Mouse (Mus musculus): ENCODE results near the gene Chrnd. TPM values are rescaled to one million over a fixed set of nuclear protein-coding genes. Genes with fewer than 3 reads are reported as not detected.

Gene Chrnd
- polyA plus RNA-seq, 1 experiment from 2014 or later = 0.39 TPM

DNA sequence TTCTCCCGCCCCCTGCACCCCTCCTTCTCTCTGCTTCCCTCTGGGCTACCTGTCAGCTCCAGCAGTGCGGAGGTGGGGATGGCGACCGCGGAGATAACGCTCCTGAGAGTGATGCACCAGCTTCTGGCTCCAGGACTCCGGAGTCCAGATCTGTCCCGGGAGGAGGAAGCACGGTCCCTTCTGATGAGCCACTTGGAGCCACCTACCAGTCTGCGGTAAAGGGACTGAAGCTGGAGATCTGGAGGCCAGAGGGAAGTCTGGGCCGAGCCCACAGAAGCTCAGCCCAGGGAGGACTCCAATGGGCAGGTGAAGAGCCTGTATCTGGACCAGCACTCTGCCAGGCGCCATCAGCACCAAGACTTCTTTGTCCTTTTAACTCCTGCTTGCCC, 34.2 kb upstream of the Chrnd start, which contains the start of gene Ecel1:
Ecel1 (minus strand) TSS at position 323 of the 389 bp plus-strand sequence.
- Histone ChIP-seq H3K4me3 (ENCODE audit: low read depth, low read length) (no peak within 1 kb of the TSS), H3K4me1 (ENCODE audit: control insufficient read depth, low read depth, low read length) (no peaks in the 10 kb centered on the region), H3K4me2 (ENCODE audit: low read depth, low read length) (no peak within 1 kb of the TSS), H3K27ac (ENCODE audit: low read length) (no peak within 1 kb of the TSS), H3K36me3 (ENCODE audit: control insufficient read depth, insufficient read depth) (no peaks in the 10 kb centered on the region), H3K9me3 (replicated peaks; ENCODE audit: control insufficient read depth, low read length) (no peaks in the 10 kb centered on the region), H3K9ac (ENCODE audit: low read depth, low read length) (no peak within 1 kb of the TSS), H3K27me3 (ENCODE audit: control insufficient read depth, insufficient read depth, low read depth, low read length) (peaks cover 72% of the 10 kb centered on the region)
- ATAC-seq (ENCODE audit: low read depth) = no peak
- WGBS (ENCODE audit: insufficient replicate concordance) = 2% methylated on average over 12 of the region's 12 CpGs

GRCm38 (mm10) chr1:87159396-87159795, 31.0 kb upstream of the Chrnd start:
- Histone ChIP-seq H3K27me3 (ENCODE audit: control insufficient read depth, insufficient read depth, low read depth, low read length) (peaks cover 40% of the 10 kb centered on the region), H3K9me3 (replicated peaks; ENCODE audit: control insufficient read depth, low read length) (no peaks in the 10 kb centered on the region), H3K4me3 (ENCODE audit: low read depth, low read length) (no peak overlapping the region), H3K9ac (ENCODE audit: low read depth, low read length) (no peak overlapping the region), H3K36me3 (ENCODE audit: control insufficient read depth, insufficient read depth) (no peaks in the 10 kb centered on the region), H3K27ac (ENCODE audit: low read length) (no peak overlapping the region), H3K4me1 (ENCODE audit: control insufficient read depth, low read depth, low read length) (no peaks in the 10 kb centered on the region), H3K4me2 (ENCODE audit: low read depth, low read length) (no peak overlapping the region)
- 40% methylated on average over 3 of the region's 3 CpGs for WGBS (ENCODE audit: insufficient replicate concordance)
- ATAC-seq (ENCODE audit: low read depth) = no peak

- ATAC-seq (ENCODE audit: low read depth) = no peak
- no peaks in the 10 kb centered on the region for H3K9me3 ChIP-seq (replicated peaks; ENCODE audit: control insufficient read depth, low read length)
- H3K27me3 ChIP-seq (ENCODE audit: control insufficient read depth, insufficient read depth, low read depth, low read length) = peaks cover 2% of the 10 kb centered on the region; the same call in 1 of the 2 replicates
- 31% methylated on average over 11 of the region's 11 CpGs for WGBS (ENCODE audit: insufficient replicate concordance)
- no peak overlapping the region for H3K9ac ChIP-seq (ENCODE audit: low read depth, low read length)
- H3K36me3 ChIP-seq (ENCODE audit: control insufficient read depth, insufficient read depth) = no peaks in the 10 kb centered on the region
- no peaks in the 10 kb centered on the region for H3K4me1 ChIP-seq (ENCODE audit: control insufficient read depth, low read depth, low read length)
- H3K4me2 ChIP-seq (ENCODE audit: low read depth, low read length) = no peak overlapping the region
- H3K4me3 ChIP-seq (ENCODE audit: low read depth, low read length) = no peak overlapping the region
- H3K27ac ChIP-seq (ENCODE audit: low read length) = no peak overlapping the region
These were observed 26.1 kb upstream of the Chrnd start for GRCm38 (mm10) chr1:87164164-87164795.

DNA sequence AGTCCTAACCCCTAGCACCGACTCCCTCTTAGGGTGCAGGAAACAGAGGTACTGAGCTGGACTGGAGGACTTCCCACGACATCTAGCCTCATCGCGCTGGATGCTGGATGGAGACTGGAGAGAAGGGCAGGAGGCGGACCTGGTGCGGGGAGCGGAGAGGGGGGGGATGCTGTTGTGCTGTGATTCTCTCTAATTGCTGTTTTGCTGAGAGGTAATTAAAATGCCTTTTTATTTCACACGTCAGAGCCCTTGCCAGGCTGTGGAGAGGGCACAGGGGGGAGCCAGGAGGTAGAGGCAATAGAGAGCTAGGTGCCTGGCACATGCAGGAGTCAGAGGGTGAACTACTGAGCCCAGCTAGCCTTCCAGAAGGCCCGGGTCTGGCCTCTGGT, 25.6 kb upstream of the Chrnd start:
- Histone ChIP-seq H3K4me3 (ENCODE audit: low read depth, low read length) (no peak overlapping the region), H3K9me3 (replicated peaks; ENCODE audit: control insufficient read depth, low read length) (no peaks in the 10 kb centered on the region), H3K27ac (ENCODE audit: low read length) (no peak overlapping the region), H3K27me3 (ENCODE audit: control insufficient read depth, insufficient read depth, low read depth, low read length) (peaks cover 3% of the 10 kb centered on the region; the same call in 1 of the 2 replicates), H3K4me1 (ENCODE audit: control insufficient read depth, low read depth, low read length) (no peaks in the 10 kb centered on the region), H3K36me3 (ENCODE audit: control insufficient read depth, insufficient read depth) (no peaks in the 10 kb centered on the region), H3K4me2 (ENCODE audit: low read depth, low read length) (no peak overlapping the region), H3K9ac (ENCODE audit: low read depth, low read length) (no peak overlapping the region)
- WGBS (ENCODE audit: insufficient replicate concordance) = 44% methylated on average over 9 of the region's 9 CpGs
- ATAC-seq (ENCODE audit: low read depth) = no peak

DNA sequence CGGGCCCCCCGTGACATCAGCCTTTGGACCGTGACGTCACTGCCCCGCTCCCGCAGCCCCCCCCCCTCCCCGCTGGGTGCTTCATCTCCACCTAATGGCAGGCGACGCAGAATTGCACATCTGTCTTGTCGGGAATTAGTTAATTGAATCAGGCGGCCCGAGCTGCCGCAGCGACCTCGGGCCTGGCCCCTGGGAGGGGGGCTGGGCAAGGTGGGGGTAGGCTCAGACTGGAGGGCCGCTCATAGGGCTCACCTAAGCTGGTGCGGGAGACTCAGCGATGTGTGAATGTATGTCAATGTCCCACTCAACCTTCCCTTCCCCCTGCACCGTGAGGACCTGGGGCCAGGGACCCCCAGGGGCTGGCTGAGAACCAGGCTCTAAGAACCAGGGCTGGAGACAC, 19.9 kb upstream of the Chrnd start:
- 17% methylated on average over 19 of the region's 19 CpGs for WGBS (ENCODE audit: insufficient replicate concordance)
- no peak overlapping the region for H3K27ac ChIP-seq (ENCODE audit: low read length)
- no peaks in the 10 kb centered on the region; the same call in 1 of the 2 replicates for H3K4me1 ChIP-seq (ENCODE audit: control insufficient read depth, low read depth, low read length)
- H3K36me3 ChIP-seq (ENCODE audit: control insufficient read depth, insufficient read depth) = no peaks in the 10 kb centered on the region
- no peak overlapping the region for H3K4me2 ChIP-seq (ENCODE audit: low read depth, low read length)
- peaks cover 16% of the 10 kb centered on the region for H3K27me3 ChIP-seq (ENCODE audit: control insufficient read depth, insufficient read depth, low read depth, low read length)
- H3K9ac ChIP-seq (ENCODE audit: low read depth, low read length) = no peak overlapping the region
- no peak for ATAC-seq (ENCODE audit: low read depth)
- no peaks in the 10 kb centered on the region for H3K9me3 ChIP-seq (replicated peaks; ENCODE audit: control insufficient read depth, low read length)
- no peak overlapping the region for H3K4me3 ChIP-seq (ENCODE audit: low read depth, low read length)

DNA sequence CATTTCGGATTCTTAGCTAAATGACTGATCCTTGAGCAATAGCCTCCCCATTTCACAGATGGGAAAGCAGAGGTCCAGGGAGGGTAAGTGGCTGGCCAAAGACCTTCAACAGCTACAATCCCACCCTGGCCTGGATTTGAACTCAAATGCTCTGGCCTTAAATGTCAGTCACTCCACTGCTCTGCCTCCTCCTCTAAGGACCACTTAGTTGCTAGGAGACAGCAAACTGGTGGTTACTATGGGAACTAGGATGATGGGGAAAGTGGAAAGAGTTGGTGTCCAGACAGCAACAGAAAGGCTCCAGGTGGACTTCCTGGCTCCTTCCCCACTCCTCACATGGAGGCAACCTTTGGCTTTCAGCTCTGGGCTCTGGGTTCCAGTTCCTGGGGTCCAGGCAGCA, 19.1 kb upstream of the Chrnd start:
- no peak overlapping the region for H3K9ac ChIP-seq (ENCODE audit: low read depth, low read length)
- 47% methylated on average over 1 of the region's 1 CpGs for WGBS (ENCODE audit: insufficient replicate concordance)

GRCm38 (mm10) chr1:87172316-87172715, 18.1 kb upstream of the Chrnd start:
- ATAC-seq (ENCODE audit: low read depth) = no peak
- 46% methylated on average over 9 of the region's 9 CpGs for WGBS (ENCODE audit: insufficient replicate concordance)

More for the DNA sequence above, 19.1 kb upstream of the Chrnd start:
- H3K36me3 ChIP-seq (ENCODE audit: control insufficient read depth, insufficient read depth) = no peaks in the 10 kb centered on the region
- H3K4me1 ChIP-seq (ENCODE audit: control insufficient read depth, low read depth, low read length) = no peaks in the 10 kb centered on the region; the same call in 1 of the 2 replicates
- no peaks in the 10 kb centered on the region for H3K9me3 ChIP-seq (replicated peaks; ENCODE audit: control insufficient read depth, low read length)
- no peak overlapping the region for H3K4me3 ChIP-seq (ENCODE audit: low read depth, low read length)
- peaks cover 14% of the 10 kb centered on the region for H3K27me3 ChIP-seq (ENCODE audit: control insufficient read depth, insufficient read depth, low read depth, low read length)
- no peak overlapping the region for H3K4me2 ChIP-seq (ENCODE audit: low read depth, low read length)
- no peak for ATAC-seq (ENCODE audit: low read depth)
- H3K27ac ChIP-seq (ENCODE audit: low read length) = no peak overlapping the region

DNA sequence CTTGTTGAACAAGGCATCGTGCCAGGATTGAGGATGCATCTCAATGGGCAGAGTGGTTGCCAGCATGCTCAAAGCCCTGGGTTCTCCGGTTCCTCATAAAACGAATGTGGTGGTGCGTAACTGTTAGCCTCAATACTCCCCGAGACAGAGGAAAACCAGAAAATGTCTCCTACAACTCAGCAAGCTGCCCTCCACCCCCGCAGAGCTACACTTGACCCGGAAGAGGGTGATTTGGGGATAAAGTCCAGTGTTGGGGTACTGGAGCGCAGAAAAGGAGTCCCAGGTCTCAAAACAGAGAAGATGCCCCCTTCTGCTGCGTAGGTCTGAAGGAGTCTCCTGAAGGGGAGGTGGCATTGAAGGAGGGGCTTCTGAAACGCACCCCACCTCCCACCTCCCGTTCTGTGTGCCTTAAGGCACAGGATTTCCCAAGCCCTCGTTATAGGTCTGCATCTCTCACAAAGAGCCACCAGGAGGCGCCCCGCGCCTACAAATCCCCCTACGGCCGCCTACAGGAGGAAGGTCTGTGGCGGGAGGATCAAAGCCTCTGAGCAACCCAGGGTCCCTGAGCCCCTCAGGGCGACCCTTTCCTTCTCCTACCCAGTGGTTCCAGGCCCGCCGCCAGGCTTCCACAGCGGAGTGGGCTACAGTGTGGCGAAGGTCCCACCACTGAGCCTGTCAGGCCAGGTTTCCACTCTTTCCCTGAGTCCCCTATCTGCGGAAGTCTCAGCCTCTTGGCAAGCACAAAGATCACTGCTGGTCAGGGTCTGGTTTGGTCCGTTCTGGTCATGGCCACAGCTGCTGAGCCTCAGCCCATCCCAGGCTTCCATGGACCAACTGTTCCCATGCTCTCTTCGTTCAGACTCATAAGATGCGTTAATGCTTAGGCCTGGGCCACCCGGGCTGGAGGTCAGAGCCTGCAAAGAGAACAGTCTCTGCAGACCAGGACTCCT, 16.1 kb upstream of the Chrnd start:
- 22% methylated on average over 28 of the region's 28 CpGs for WGBS (ENCODE audit: insufficient replicate concordance)
- peak; percentile 64; the same call in 1 of the 2 replicates for ATAC-seq (ENCODE audit: low read depth)
- no peak overlapping the region for H3K4me2 ChIP-seq (ENCODE audit: low read depth, low read length)

More at GRCm38 (mm10) chr1:87172316-87172715, 18.1 kb upstream of the Chrnd start:
- Histone ChIP-seq H3K36me3 (ENCODE audit: control insufficient read depth, insufficient read depth) (no peaks in the 10 kb centered on the region), H3K27me3 (ENCODE audit: control insufficient read depth, insufficient read depth, low read depth, low read length) (peaks cover 14% of the 10 kb centered on the region), H3K4me3 (ENCODE audit: low read depth, low read length) (no peak overlapping the region), H3K4me2 (ENCODE audit: low read depth, low read length) (no peak overlapping the region), H3K27ac (ENCODE audit: low read length) (no peak overlapping the region), H3K4me1 (ENCODE audit: control insufficient read depth, low read depth, low read length) (no peaks in the 10 kb centered on the region; the same call in 1 of the 2 replicates), H3K9ac (ENCODE audit: low read depth, low read length) (no peak overlapping the region), H3K9me3 (replicated peaks; ENCODE audit: control insufficient read depth, low read length) (no peaks in the 10 kb centered on the region)

More for the DNA sequence above, 16.1 kb upstream of the Chrnd start:
- Histone ChIP-seq H3K27ac (ENCODE audit: low read length) (no peak overlapping the region), H3K9ac (ENCODE audit: low read depth, low read length) (no peak overlapping the region), H3K9me3 (replicated peaks; ENCODE audit: control insufficient read depth, low read length) (no peaks in the 10 kb centered on the region), H3K36me3 (ENCODE audit: control insufficient read depth, insufficient read depth) (no peaks in the 10 kb centered on the region), H3K4me1 (ENCODE audit: control insufficient read depth, low read depth, low read length) (no peaks in the 10 kb centered on the region; the same call in 1 of the 2 replicates), H3K4me3 (ENCODE audit: low read depth, low read length) (no peak overlapping the region), H3K27me3 (ENCODE audit: control insufficient read depth, insufficient read depth, low read depth, low read length) (peaks cover 14% of the 10 kb centered on the region)

Measured in liver, embryonic 16.5 days (tissue).